Mouse (Mus musculus) limb, embryonic 10.5 days (tissue): Measurements from ENCODE around the gene Cd47. TPM values are rescaled to one million over a fixed set of nuclear protein-coding genes. Genes with fewer than 3 reads are reported as not detected.

Experiments used
- DNase-seq: peaks from one replicate; pipeline ENCODE4 v3.0.0-alpha.2; 2017; ENCODE audit warnings: low spot score
- H3K27ac ChIP-seq: fragments of 300-500 bp; sonication (generic); 2 replicates; pipeline ENCODE4 v1.5.1; 2016; ENCODE audit warnings: mild to moderate bottlenecking
- H3K27me3 ChIP-seq: fragments of 300-500 bp; sonication (generic); 2 replicates; pipeline ENCODE4 v1.6.1; 2016; ENCODE audit warnings: low read depth, mild to moderate bottlenecking; ENCODE audit not compliant: poor library complexity, severe bottlenecking
- H3K36me3 ChIP-seq: fragments of 300-500 bp; sonication (generic); 2 replicates; pipeline ENCODE4 v1.6.1; 2016; ENCODE audit warnings: mild to moderate bottlenecking, moderate library complexity
- H3K4me1 ChIP-seq: fragments of 300-500 bp; sonication (generic); 2 replicates; pipeline ENCODE4 v1.6.1; 2016
- H3K4me3 ChIP-seq: fragments of 300-500 bp; sonication (generic); 2 replicates; pipeline ENCODE4 v1.5.1; 2016; ENCODE audit warnings: mild to moderate bottlenecking, moderate library complexity
- H3K9me3 ChIP-seq: fragments of 300-500 bp; sonication (generic); replicated peaks from 2 replicates; pipeline ENCODE4 v1.6.1; 2016; ENCODE audit warnings: mild to moderate bottlenecking
- WGBS: fragments of 180-500 bp; shearing (Covaris S2); methylation state at CpG from one replicate; pipeline ENCODE4 v1.1.7; 2016; 5-methylcytosine and 5-hydroxymethylcytosine counted together
- polyA plus RNA-seq: library from polyadenylated mRNA; unstranded; fragments of >200 nt; fragmentation: Nextera tagmentation; extraction: Ambion mirVana; gene quantifications from 2 replicates; pipeline ENCODE4 v1.2.1, GENCODE M21; 2016

Gene Cd47
- polyA plus RNA-seq, 1 experiment from 2014 or later: 26.6 TPM

- no peaks in the 10 kb centered on the region for H3K36me3 ChIP-seq
- 81% methylated on average over 6 of the region's 6 CpGs for WGBS
- peaks cover 16% of the 10 kb centered on the region for H3K4me1 ChIP-seq
- H3K9me3 ChIP-seq: no peaks in the 10 kb centered on the region
- no peak overlapping the region for H3K4me3 ChIP-seq
- no peak for DNase-seq
- 0 out of 2 replicates have a peak, but pooled peaks cover 2% of the 10 kb centered on the region for H3K27me3 ChIP-seq
- H3K27ac ChIP-seq: no peak overlapping the region
Measured at GRCm38 (mm10) chr16:49798790-49799189, 1.5 kb upstream of the Cd47 start.

- Histone ChIP-seq H3K9me3 (no peaks in the 10 kb centered on the region), H3K27me3 (0 out of 2 replicates have a peak, but pooled peaks cover 2% of the 10 kb centered on the region), H3K4me3 (no peak overlapping the region), H3K4me1 (peaks cover 30% of the 10 kb centered on the region), H3K27ac (no peak overlapping the region), H3K36me3 (no peaks in the 10 kb centered on the region)
- no peak for DNase-seq
- WGBS: 91% methylated on average over 5 of the region's 5 CpGs
Measured at GRCm38 (mm10) chr16:49800996-49801395, 663 bp downstream of the Cd47 start.

GRCm38 (mm10) chr16:49801399-49801798 lies 1.1 kb downstream of the Cd47 start:
- H3K9me3 ChIP-seq: no peaks in the 10 kb centered on the region
- 69% methylated on average over 5 of the region's 5 CpGs for WGBS
- H3K27me3 ChIP-seq: 0 out of 2 replicates have a peak, but pooled peaks cover 2% of the 10 kb centered on the region
- peaks cover 30% of the 10 kb centered on the region for H3K4me1 ChIP-seq
- H3K36me3 ChIP-seq: no peaks in the 10 kb centered on the region
- DNase-seq: no peak
- no peak overlapping the region for H3K4me3 ChIP-seq
- no peak overlapping the region for H3K27ac ChIP-seq

- Histone ChIP-seq H3K27ac (no peak overlapping the region), H3K36me3 (no peaks in the 10 kb centered on the region), H3K4me1 (peaks cover 28% of the 10 kb centered on the region), H3K9me3 (no peaks in the 10 kb centered on the region), H3K27me3 (0 out of 2 replicates have a peak, but pooled peaks cover 2% of the 10 kb centered on the region), H3K4me3 (no peak overlapping the region)
- DNase-seq: no peak
- WGBS: 77% methylated on average over 2 of the region's 2 CpGs
Measured at GRCm38 (mm10) chr16:49802993-49803392, 2.7 kb downstream of the Cd47 start.

- H3K36me3 ChIP-seq: no peaks in the 10 kb centered on the region
- H3K27ac ChIP-seq: peak overlapping the region; percentile 76
- no peak for DNase-seq
- H3K4me3 ChIP-seq: peak overlapping the region; percentile 44
- 0 out of 2 replicates have a peak, but pooled peaks cover 2% of the 10 kb centered on the region for H3K27me3 ChIP-seq
- H3K4me1 ChIP-seq: peaks cover 28% of the 10 kb centered on the region
- H3K9me3 ChIP-seq: no peaks in the 10 kb centered on the region
- WGBS: 3% methylated on average over 12 of the region's 12 CpGs
Measured at GRCm38 (mm10) chr16:49803932-49804461, 3.7 kb downstream of the Cd47 start.

GRCm38 (mm10) chr16:49806920-49807319 lies 6.6 kb downstream of the Cd47 start:
- Histone ChIP-seq H3K4me1 (peaks cover 19% of the 10 kb centered on the region), H3K36me3 (no peaks in the 10 kb centered on the region), H3K27me3 (0 out of 2 replicates have a peak, but pooled peaks cover 2% of the 10 kb centered on the region), H3K4me3 (no peak overlapping the region), H3K27ac (no peak overlapping the region), H3K9me3 (no peaks in the 10 kb centered on the region)
- 81% methylated on average over 10 of the region's 10 CpGs for WGBS
- DNase-seq: no peak

- DNase-seq: no peak
- H3K9me3 ChIP-seq: no peaks in the 10 kb centered on the region
- no peaks in the 10 kb centered on the region for H3K36me3 ChIP-seq
- no peak overlapping the region for H3K4me3 ChIP-seq
- H3K27ac ChIP-seq: no peak overlapping the region
- H3K4me1 ChIP-seq: peaks cover 19% of the 10 kb centered on the region
- 80% methylated on average over 7 of the region's 7 CpGs for WGBS
- H3K27me3 ChIP-seq: 0 out of 2 replicates have a peak, but pooled peaks cover under 1% of the 10 kb centered on the region
Measured at GRCm38 (mm10) chr16:49807419-49807841, 7.1 kb downstream of the Cd47 start.

- Histone ChIP-seq H3K4me1 (peaks cover 24% of the 10 kb centered on the region), H3K9me3 (no peaks in the 10 kb centered on the region), H3K36me3 (no peaks in the 10 kb centered on the region), H3K4me3 (no peak overlapping the region), H3K27me3 (no peaks in the 10 kb centered on the region), H3K27ac (no peak overlapping the region)
- WGBS: 88% methylated on average over 18 of the region's 18 CpGs
- DNase-seq: no peak
Measured at GRCm38 (mm10) chr16:49807862-49808430, 7.6 kb downstream of the Cd47 start.

- Histone ChIP-seq H3K4me1 (peaks cover 12% of the 10 kb centered on the region), H3K27ac (no peak overlapping the region), H3K9me3 (no peaks in the 10 kb centered on the region), H3K4me3 (no peak overlapping the region), H3K36me3 (no peaks in the 10 kb centered on the region), H3K27me3 (no peaks in the 10 kb centered on the region)
- WGBS: 92% methylated on average over 2 of the region's 2 CpGs
- no peak for DNase-seq
Measured at GRCm38 (mm10) chr16:49811897-49812296, 11.6 kb downstream of the Cd47 start.

- WGBS: 42% methylated on average over 10 of the region's 10 CpGs
- DNase-seq: no peak
- Histone ChIP-seq H3K4me1 (peaks cover 12% of the 10 kb centered on the region), H3K27ac (peak overlapping the region; percentile 65), H3K9me3 (no peaks in the 10 kb centered on the region), H3K27me3 (no peaks in the 10 kb centered on the region), H3K36me3 (no peaks in the 10 kb centered on the region), H3K4me3 (no peak overlapping the region)
Measured at GRCm38 (mm10) chr16:49812821-49813616, 12.7 kb downstream of the Cd47 start.

- Histone ChIP-seq H3K27ac (no peak overlapping the region), H3K36me3 (no peaks in the 10 kb centered on the region), H3K4me3 (no peak overlapping the region), H3K4me1 (peaks cover 15% of the 10 kb centered on the region), H3K9me3 (no peaks in the 10 kb centered on the region), H3K27me3 (no peaks in the 10 kb centered on the region)
- DNase-seq: no peak
- WGBS: 72% methylated on average over 4 of the region's 4 CpGs
Measured at GRCm38 (mm10) chr16:49814419-49814818, 14.1 kb downstream of the Cd47 start.

- DNase-seq: no peak
- Histone ChIP-seq H3K9me3 (no peaks in the 10 kb centered on the region), H3K27ac (no peak overlapping the region), H3K27me3 (no peaks in the 10 kb centered on the region), H3K4me3 (no peak overlapping the region), H3K4me1 (peaks cover 15% of the 10 kb centered on the region), H3K36me3 (no peaks in the 10 kb centered on the region)
- WGBS: 88% methylated on average over 3 of the region's 3 CpGs
Measured at GRCm38 (mm10) chr16:49816889-49817288, 16.6 kb downstream of the Cd47 start.

- WGBS: 84% methylated on average over 5 of the region's 5 CpGs
Measured at GRCm38 (mm10) chr16:49818146-49818545, 17.8 kb downstream of the Cd47 start.

More at GRCm38 (mm10) chr16:49818146-49818545, 17.8 kb downstream of the Cd47 start:
- H3K36me3 ChIP-seq: no peaks in the 10 kb centered on the region
- H3K9me3 ChIP-seq: no peaks in the 10 kb centered on the region
- H3K4me1 ChIP-seq: peaks cover 8% of the 10 kb centered on the region
- H3K4me3 ChIP-seq: no peak overlapping the region
- H3K27me3 ChIP-seq: no peaks in the 10 kb centered on the region
- no peak for DNase-seq
- H3K27ac ChIP-seq: no peak overlapping the region
